ENCODE assay signal across 11 mouse cellular contexts in genomic region chr13:114011019-114011418, GRCm38 (mm10).
DNase-seq lines count a peak whose midpoint lies in the region.
"Had no signal": no experiment of that assay in that cellular context is flagged by ENCODE, and none has a peak within 500 bp of the region (broad histone marks: within the 10 kb centered on the region; RNA-seq: fewer than 3 reads in every experiment).

No protein-coding gene starts in this region.

- H3K4me3 ChIP-seq in midbrain, embryonic 10.5 days: no peak overlapping the region
- H3K4me3 ChIP-seq: limb, embryonic 15.5 days had no signal

- H3K27me3 ChIP-seq in midbrain, embryonic 10.5 days (ENCODE audit: low read depth, poor library complexity, severe bottlenecking): no peaks in the 10 kb centered on the region
- H3K27me3 ChIP-seq: limb, embryonic 15.5 days had no signal

- 0 out of 2 replicates have a peak overlapping the region, but pooled peaks have one; percentile 38 for H3K27ac ChIP-seq in midbrain, embryonic 10.5 days (replicated peaks)
- H3K27ac ChIP-seq: limb, embryonic 15.5 days had no signal

- DNase-seq in 3T3-L1 (ENCODE audit: low read depth, low spot score): peak; percentile 95
- peak; percentile 30 for DNase-seq in embryo, embryonic 9.5 days (ENCODE audit: extremely low spot score)
- DNase-seq in heart, adult 9 months (ENCODE audit: low spot score in 2 of 2): peak; percentile 48 to 51
- no peak for DNase-seq in midbrain, embryonic 10.5 days (ENCODE audit: low spot score)
- DNase-seq in kidney, adult 8-10 months: no peak
- DNase-seq in adrenal gland, adult 8-10 months: no peak
- DNase-seq in kidney, adult 9 months: no peak
- no peak for DNase-seq in adrenal gland, postnatal 10 days
- DNase-seq: adrenal gland, adult 2 months; kidney, adult 18-20 months had no signal

- no peaks in the 10 kb centered on the region for H3K36me3 ChIP-seq in midbrain, embryonic 10.5 days
- H3K36me3 ChIP-seq: limb, embryonic 15.5 days had no signal

- no peaks in the 10 kb centered on the region for H3K9me3 ChIP-seq in midbrain, embryonic 10.5 days (replicated peaks)
- H3K9me3 ChIP-seq: limb, embryonic 15.5 days had no signal

- WGBS in midbrain, embryonic 10.5 days: 61% methylated on average over 12 of the region's 12 CpGs

- peaks cover 14% of the 10 kb centered on the region for H3K4me1 ChIP-seq in midbrain, embryonic 10.5 days

Comparison
In these comparisons a context has a peak if more than half of its experiments do, and no peak if none do; other contexts are left out.
1. DNase-seq: peak in 3T3-L1 (single experiment), embryo, embryonic 9.5 days (single experiment) and heart, adult 9 months (2 of 2); none in midbrain, embryonic 10.5 days (single experiment), kidney, adult 8-10 months (0 of 2), adrenal gland, adult 8-10 months (single experiment), kidney, adult 9 months (single experiment) and adrenal gland, postnatal 10 days (single experiment).